Mouse (Mus musculus): Measurements from ENCODE around the gene Colca2. TPM values are rescaled to one million over a fixed set of nuclear protein-coding genes. Genes with fewer than 3 reads are reported as not detected.

The Colca2 gene
- polyA plus RNA-seq, 1 experiment = 0.46 TPM

GRCm38 (mm10) chr9:51317322-51317721 lies 39.0 kb upstream of the Colca2 start:
- H3K4me1 ChIP-seq (ENCODE audit: control insufficient read depth, insufficient read depth, insufficient read length) = no peaks in the 10 kb centered on the region
- no peak overlapping the region for H3K4me3 ChIP-seq (ENCODE audit: extremely low read depth, insufficient read depth, insufficient read length)
- 78% methylated on average over 4 of the region's 4 CpGs for WGBS
- TF ChIP-seq POLR2A (IDR thresholded peaks at IDR 0.05; ENCODE audit: low read depth, low read length) (no peak), CTCF (IDR thresholded peaks at IDR 0.05; ENCODE audit: extremely low read depth, insufficient read depth, insufficient read length, insufficient replicate concordance) (no peak)
- no peaks in the 10 kb centered on the region for H3K27me3 ChIP-seq (ENCODE audit: control insufficient read depth, insufficient read depth, low read length)
- no peak for DNase-seq (ENCODE audit: low read depth in 1 of 2, low spot score in 2 of 2)
- H3K27ac ChIP-seq (ENCODE audit: insufficient read depth, low read length) = no peak overlapping the region
- H3K36me3 ChIP-seq (ENCODE audit: control insufficient read depth, insufficient read depth, low read length) = no peaks in the 10 kb centered on the region

GRCm38 (mm10) chr9:51315402-51316063 lies 37.2 kb upstream of the Colca2 start:
- WGBS = 24% methylated on average over 6 of the region's 6 CpGs
- no peak for DNase-seq (ENCODE audit: low read depth in 1 of 2, low spot score in 2 of 2)
- TF ChIP-seq POLR2A (IDR thresholded peaks at IDR 0.05; ENCODE audit: low read depth, low read length) (no peak), CTCF (IDR thresholded peaks at IDR 0.05; ENCODE audit: extremely low read depth, insufficient read depth, insufficient read length, insufficient replicate concordance) (no peak)
- Histone ChIP-seq H3K36me3 (ENCODE audit: control insufficient read depth, insufficient read depth, low read length) (no peaks in the 10 kb centered on the region), H3K27me3 (ENCODE audit: control insufficient read depth, insufficient read depth, low read length) (no peaks in the 10 kb centered on the region), H3K4me3 (ENCODE audit: extremely low read depth, insufficient read depth, insufficient read length) (no peak overlapping the region), H3K4me1 (ENCODE audit: control insufficient read depth, insufficient read depth, insufficient read length) (no peaks in the 10 kb centered on the region), H3K27ac (ENCODE audit: insufficient read depth, low read length) (no peak overlapping the region)

- TF ChIP-seq POLR2A (IDR thresholded peaks at IDR 0.05; ENCODE audit: low read depth, low read length) (no peak), CTCF (IDR thresholded peaks at IDR 0.05; ENCODE audit: extremely low read depth, insufficient read depth, insufficient read length, insufficient replicate concordance) (no peak)
- no peaks in the 10 kb centered on the region for H3K36me3 ChIP-seq (ENCODE audit: control insufficient read depth, insufficient read depth, low read length)
- H3K27ac ChIP-seq (ENCODE audit: insufficient read depth, low read length) = no peak overlapping the region
- no peaks in the 10 kb centered on the region for H3K4me1 ChIP-seq (ENCODE audit: control insufficient read depth, insufficient read depth, insufficient read length)
- WGBS = 82% methylated on average over 18 of the region's 18 CpGs
- DNase-seq (ENCODE audit: low read depth in 1 of 2, low spot score in 2 of 2) = no peak
- H3K27me3 ChIP-seq (ENCODE audit: control insufficient read depth, insufficient read depth, low read length) = no peaks in the 10 kb centered on the region
- H3K4me3 ChIP-seq (ENCODE audit: extremely low read depth, insufficient read depth, insufficient read length) = no peak overlapping the region
Measured at GRCm38 (mm10) chr9:51312554-51313317, 34.4 kb upstream of the Colca2 start.

GRCm38 (mm10) chr9:51310515-51310914 lies 32.1 kb upstream of the Colca2 start:
- DNase-seq (ENCODE audit: low read depth in 1 of 2, low spot score in 2 of 2) = no peak
- Histone ChIP-seq H3K4me1 (ENCODE audit: control insufficient read depth, insufficient read depth, insufficient read length) (no peaks in the 10 kb centered on the region), H3K36me3 (ENCODE audit: control insufficient read depth, insufficient read depth, low read length) (no peaks in the 10 kb centered on the region), H3K27ac (ENCODE audit: insufficient read depth, low read length) (no peak overlapping the region), H3K27me3 (ENCODE audit: control insufficient read depth, insufficient read depth, low read length) (no peaks in the 10 kb centered on the region), H3K4me3 (ENCODE audit: extremely low read depth, insufficient read depth, insufficient read length) (no peak overlapping the region)
- TF ChIP-seq POLR2A (IDR thresholded peaks at IDR 0.05; ENCODE audit: low read depth, low read length) = no peak
- TF ChIP-seq CTCF (IDR thresholded peaks at IDR 0.05; ENCODE audit: extremely low read depth, insufficient read depth, insufficient read length, insufficient replicate concordance) = no peak
- WGBS = 62% methylated on average over 7 of the region's 7 CpGs

- Histone ChIP-seq H3K27ac (ENCODE audit: insufficient read depth, low read length) (no peak overlapping the region), H3K36me3 (ENCODE audit: control insufficient read depth, insufficient read depth, low read length) (no peaks in the 10 kb centered on the region), H3K4me1 (ENCODE audit: control insufficient read depth, insufficient read depth, insufficient read length) (no peaks in the 10 kb centered on the region), H3K27me3 (ENCODE audit: control insufficient read depth, insufficient read depth, low read length) (no peaks in the 10 kb centered on the region), H3K4me3 (ENCODE audit: extremely low read depth, insufficient read depth, insufficient read length) (no peak overlapping the region)
- TF ChIP-seq POLR2A (IDR thresholded peaks at IDR 0.05; ENCODE audit: low read depth, low read length) (no peak), CTCF (IDR thresholded peaks at IDR 0.05; ENCODE audit: extremely low read depth, insufficient read depth, insufficient read length, insufficient replicate concordance) (no peak)
- no peak for DNase-seq (ENCODE audit: low read depth in 1 of 2, low spot score in 2 of 2)
- WGBS = 90% methylated on average over 3 of the region's 3 CpGs
Measured at GRCm38 (mm10) chr9:51306351-51306750, 28.0 kb upstream of the Colca2 start.

- DNase-seq (ENCODE audit: low read depth in 1 of 2, low spot score in 2 of 2) = no peak
- Histone ChIP-seq H3K36me3 (ENCODE audit: control insufficient read depth, insufficient read depth, low read length) (no peaks in the 10 kb centered on the region), H3K27ac (ENCODE audit: insufficient read depth, low read length) (no peak overlapping the region), H3K4me3 (ENCODE audit: extremely low read depth, insufficient read depth, insufficient read length) (no peak overlapping the region), H3K27me3 (ENCODE audit: control insufficient read depth, insufficient read depth, low read length) (no peaks in the 10 kb centered on the region), H3K4me1 (ENCODE audit: control insufficient read depth, insufficient read depth, insufficient read length) (no peaks in the 10 kb centered on the region)
- 83% methylated on average over 3 of the region's 3 CpGs for WGBS
- no peak for TF ChIP-seq CTCF (IDR thresholded peaks at IDR 0.05; ENCODE audit: extremely low read depth, insufficient read depth, insufficient read length, insufficient replicate concordance)
- TF ChIP-seq POLR2A (IDR thresholded peaks at IDR 0.05; ENCODE audit: low read depth, low read length) = no peak
Measured at GRCm38 (mm10) chr9:51305146-51305545, 26.8 kb upstream of the Colca2 start.

- H3K4me3 ChIP-seq (ENCODE audit: extremely low read depth, insufficient read depth, insufficient read length) = no peak overlapping the region
- TF ChIP-seq POLR2A (IDR thresholded peaks at IDR 0.05; ENCODE audit: low read depth, low read length) (no peak), CTCF (IDR thresholded peaks at IDR 0.05; ENCODE audit: extremely low read depth, insufficient read depth, insufficient read length, insufficient replicate concordance) (no peak)
- H3K27me3 ChIP-seq (ENCODE audit: control insufficient read depth, insufficient read depth, low read length) = no peaks in the 10 kb centered on the region
- DNase-seq (ENCODE audit: low read depth in 1 of 2, low spot score in 2 of 2) = no peak
- H3K27ac ChIP-seq (ENCODE audit: insufficient read depth, low read length) = no peak overlapping the region
- WGBS = 67% methylated on average over 5 of the region's 5 CpGs
- no peaks in the 10 kb centered on the region for H3K4me1 ChIP-seq (ENCODE audit: control insufficient read depth, insufficient read depth, insufficient read length)
- H3K36me3 ChIP-seq (ENCODE audit: control insufficient read depth, insufficient read depth, low read length) = no peaks in the 10 kb centered on the region
Measured at GRCm38 (mm10) chr9:51303980-51304379, 25.6 kb upstream of the Colca2 start.
